Mouse (Mus musculus): Measurements from ENCODE around the gene Syngr1. TPM values are rescaled to one million over a fixed set of nuclear protein-coding genes. Genes with fewer than 3 reads are reported as not detected.

Gene Syngr1
- polyA plus RNA-seq, 1 experiment from 2014 or later, result 10.5 TPM

DNA sequence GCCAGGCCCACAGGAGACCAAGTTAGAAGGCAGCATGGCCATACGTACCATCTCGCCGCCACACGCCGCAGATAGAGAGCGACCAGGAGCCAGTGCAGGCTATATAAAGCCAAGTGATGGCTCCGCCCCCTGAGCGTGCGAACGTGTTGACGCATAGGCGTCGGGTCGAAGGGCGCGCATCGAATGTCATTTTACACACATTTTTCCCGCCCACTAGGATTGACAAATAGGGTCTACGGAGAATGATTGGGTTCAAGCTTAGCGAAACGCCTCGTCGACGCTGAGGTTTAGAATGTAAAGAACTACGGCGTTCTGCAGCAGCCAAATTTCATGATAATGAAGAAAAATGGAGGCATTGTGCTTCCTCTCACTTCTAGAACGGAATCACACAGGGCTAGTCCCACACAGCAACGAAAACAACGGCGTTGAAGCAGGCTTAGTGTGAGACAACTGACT lies 7.8 kb upstream of the Syngr1 start:
- peaks cover 43% of the 10 kb centered on the region for H3K36me3 ChIP-seq (replicated peaks)
- peak overlapping the region; percentile 93 for H3K27ac ChIP-seq
- DNase-seq (ENCODE audit: extremely low spot score, low spot score), result peak; percentile 98
- H3K27me3 ChIP-seq (ENCODE audit: poor library complexity, severe bottlenecking), result no peaks in the 10 kb centered on the region
- peaks cover 3% of the 10 kb centered on the region; the same call in 1 of the 2 replicates for H3K9me3 ChIP-seq
- peaks cover 28% of the 10 kb centered on the region for H3K4me1 ChIP-seq
- H3K4me3 ChIP-seq, result peak overlapping the region; percentile 71
- under 1% methylated on average over 30 of the region's 30 CpGs for WGBS

DNA sequence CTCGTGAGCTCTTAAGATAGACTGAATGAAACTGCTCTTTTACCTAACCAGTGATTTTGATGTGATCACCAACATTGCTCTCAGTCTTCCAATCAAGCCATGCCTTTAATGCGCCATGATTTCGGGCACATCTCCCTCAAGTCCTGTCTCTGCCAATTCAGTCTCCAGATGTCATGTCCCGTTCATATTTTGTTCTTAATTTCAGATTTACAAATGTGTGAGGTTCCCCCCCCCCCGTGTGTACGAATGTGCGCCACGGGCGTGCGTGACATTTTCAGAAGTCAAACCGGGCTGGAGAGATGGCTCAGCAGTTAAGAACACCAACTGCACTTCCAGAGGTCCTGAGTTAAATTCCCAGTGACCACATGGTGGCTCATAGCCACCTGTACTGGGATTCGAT lies 7.4 kb upstream of the Syngr1 start:
- Histone ChIP-seq H3K9me3 (peaks cover 3% of the 10 kb centered on the region; the same call in 1 of the 2 replicates), H3K27ac (peak overlapping the region; percentile 93), H3K4me3 (peak overlapping the region; percentile 71), H3K4me1 (peaks cover 28% of the 10 kb centered on the region), H3K36me3 (replicated peaks) (peaks cover 39% of the 10 kb centered on the region), H3K27me3 (ENCODE audit: poor library complexity, severe bottlenecking) (no peaks in the 10 kb centered on the region)
- DNase-seq (ENCODE audit: extremely low spot score, low spot score), result peak; percentile 60
- WGBS, result 2% methylated on average over 12 of the region's 12 CpGs

DNA sequence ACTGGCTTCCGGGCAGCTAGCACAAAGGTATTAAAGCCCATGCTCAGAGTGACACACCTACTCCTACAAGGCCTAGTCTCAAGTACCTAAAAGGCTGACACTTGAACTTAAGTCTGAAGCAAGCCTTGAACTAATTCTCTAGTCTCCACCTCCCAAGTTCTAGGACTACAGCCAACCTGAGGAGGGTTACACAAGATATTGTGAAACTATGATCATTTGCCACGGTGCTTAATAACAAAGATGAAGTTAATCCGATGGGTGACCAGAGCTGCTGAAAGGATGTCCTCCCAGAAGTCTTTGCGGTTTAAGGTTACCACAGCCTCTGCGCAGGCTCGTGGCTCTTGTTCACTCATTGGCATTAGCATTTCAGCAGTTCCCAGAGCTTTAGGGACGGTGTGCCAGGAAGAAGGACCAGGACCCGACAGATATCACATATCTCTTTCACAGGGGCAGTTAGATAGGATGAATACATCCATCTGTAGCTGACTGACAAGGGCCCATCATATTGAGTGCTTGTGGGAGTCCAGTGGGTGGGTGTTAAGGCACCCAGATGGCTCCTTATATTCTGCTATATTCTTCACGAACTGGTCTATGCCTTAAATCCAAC lies 3.6 kb upstream of the Syngr1 start:
- Histone ChIP-seq H3K9me3 (peaks cover 3% of the 10 kb centered on the region; the same call in 1 of the 2 replicates), H3K27ac (no peak overlapping the region), H3K4me3 (no peak overlapping the region), H3K4me1 (peaks cover 24% of the 10 kb centered on the region), H3K27me3 (ENCODE audit: poor library complexity, severe bottlenecking) (peaks cover 34% of the 10 kb centered on the region), H3K36me3 (replicated peaks) (peaks cover under 1% of the 10 kb centered on the region)
- no peak for DNase-seq (ENCODE audit: extremely low spot score, low spot score)
- 87% methylated on average over 9 of the region's 9 CpGs for WGBS

DNA sequence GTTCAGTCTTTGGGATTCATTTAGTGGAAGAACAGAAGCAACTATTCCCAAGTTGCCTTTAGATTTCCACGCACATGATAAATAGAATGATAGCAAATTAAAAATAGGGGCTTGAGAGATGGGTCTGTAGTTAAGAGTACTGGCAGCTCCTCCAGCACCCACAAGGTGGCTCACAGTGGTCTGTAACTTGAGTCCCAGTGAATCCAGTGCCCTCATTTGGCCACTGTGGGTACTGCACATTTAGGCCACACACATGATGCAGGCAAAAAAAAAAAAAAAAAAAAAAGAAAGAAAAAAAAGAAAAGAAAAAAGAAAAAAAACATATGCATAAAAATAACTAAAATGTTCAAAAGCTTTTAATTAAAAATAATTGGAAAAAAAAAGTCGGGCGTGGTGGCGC lies 2.5 kb upstream of the Syngr1 start:
- peaks cover 45% of the 10 kb centered on the region for H3K27me3 ChIP-seq (ENCODE audit: poor library complexity, severe bottlenecking)

DNA sequence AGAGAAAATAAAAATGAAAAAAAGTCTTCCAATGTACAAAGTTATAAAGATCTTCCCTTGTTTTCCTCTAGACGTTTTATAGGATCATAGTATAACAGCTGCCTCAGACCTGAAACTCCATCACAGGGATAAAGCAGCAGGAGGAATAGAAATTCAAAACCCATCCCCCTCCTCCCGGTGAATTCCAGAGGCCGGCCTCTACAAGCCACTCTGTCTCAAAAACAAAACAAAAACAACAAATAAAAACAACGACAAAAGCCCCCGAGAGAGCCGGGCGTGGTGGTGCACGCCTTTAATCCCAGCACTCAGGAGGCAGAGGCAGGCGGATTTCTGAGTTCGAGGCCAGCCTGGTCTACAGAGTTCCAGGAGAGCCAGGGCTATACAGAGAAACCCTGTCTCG lies 979 bp upstream of the Syngr1 start:
- no peak overlapping the region for H3K4me3 ChIP-seq
- no peaks in the 10 kb centered on the region for H3K36me3 ChIP-seq (replicated peaks)
- peaks cover 52% of the 10 kb centered on the region for H3K27me3 ChIP-seq (ENCODE audit: poor library complexity, severe bottlenecking)
- peaks cover 29% of the 10 kb centered on the region for H3K4me1 ChIP-seq
- DNase-seq (ENCODE audit: extremely low spot score, low spot score), result no peak
- WGBS, result 81% methylated on average over 11 of the region's 11 CpGs
- no peak overlapping the region for H3K27ac ChIP-seq
- peaks cover 3% of the 10 kb centered on the region; the same call in 1 of the 2 replicates for H3K9me3 ChIP-seq

More for the DNA sequence above, 2.5 kb upstream of the Syngr1 start:
- H3K9me3 ChIP-seq, result peaks cover 3% of the 10 kb centered on the region; the same call in 1 of the 2 replicates
- H3K4me3 ChIP-seq, result no peak overlapping the region
- 32% methylated on average over 4 of the region's 4 CpGs for WGBS
- H3K4me1 ChIP-seq, result peaks cover 29% of the 10 kb centered on the region
- no peak overlapping the region for H3K27ac ChIP-seq
- no peaks in the 10 kb centered on the region for H3K36me3 ChIP-seq (replicated peaks)
- DNase-seq (ENCODE audit: extremely low spot score, low spot score), result peak; percentile 83

DNA sequence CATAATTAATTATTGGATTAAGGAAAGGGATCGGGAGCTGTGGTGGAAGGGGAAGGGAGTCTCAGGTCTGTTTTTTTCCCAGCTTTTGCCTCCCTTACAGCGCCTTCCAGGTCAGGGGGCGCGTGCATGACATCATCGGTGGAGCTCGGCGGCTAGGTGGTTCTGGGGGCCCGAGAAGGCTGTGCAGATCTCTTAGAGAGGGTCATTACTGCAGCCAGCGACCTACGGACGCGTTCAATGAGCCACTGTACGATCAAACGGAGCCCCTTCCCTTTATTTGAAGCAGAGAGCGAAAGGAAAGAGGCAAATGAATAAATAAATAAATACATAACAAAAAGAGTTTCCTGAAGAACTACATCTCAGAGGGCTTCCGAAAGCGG lies 403 bp upstream of the Syngr1 start:
- no peaks in the 10 kb centered on the region for H3K36me3 ChIP-seq (replicated peaks)
- peaks cover 29% of the 10 kb centered on the region for H3K4me1 ChIP-seq
- peak; percentile 63 for DNase-seq (ENCODE audit: extremely low spot score, low spot score)
- peaks cover 56% of the 10 kb centered on the region for H3K27me3 ChIP-seq (ENCODE audit: poor library complexity, severe bottlenecking)
- 2% methylated on average over 17 of the region's 17 CpGs for WGBS
- H3K27ac ChIP-seq, result peak overlapping the region; percentile 76
- peaks cover 3% of the 10 kb centered on the region; the same call in 1 of the 2 replicates for H3K9me3 ChIP-seq
- peak overlapping the region; percentile 77 for H3K4me3 ChIP-seq

DNA sequence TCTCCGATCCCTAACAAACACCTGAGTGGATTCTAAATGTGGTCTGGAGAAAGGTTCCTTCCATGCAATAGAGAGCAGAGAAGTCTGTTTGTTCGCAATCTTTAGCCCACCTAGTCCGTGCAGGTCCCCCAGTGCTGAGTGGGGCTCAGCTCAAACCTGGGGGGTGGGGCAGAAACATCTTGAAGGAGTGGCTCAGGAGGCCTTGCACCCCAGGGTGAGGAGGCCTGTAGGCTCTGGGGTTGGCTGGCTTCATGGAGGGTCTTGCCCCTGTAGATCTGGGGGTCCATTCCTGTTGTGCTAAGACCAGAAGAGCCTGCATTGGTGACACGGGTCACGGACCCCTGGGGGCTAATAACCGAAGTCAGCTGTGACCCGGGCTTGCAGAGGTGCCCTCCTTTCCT lies 907 bp downstream of the Syngr1 start:
- no peak for DNase-seq (ENCODE audit: extremely low spot score, low spot score)
- no peak overlapping the region for H3K27ac ChIP-seq
- peaks cover 70% of the 10 kb centered on the region for H3K27me3 ChIP-seq (ENCODE audit: poor library complexity, severe bottlenecking)
- H3K36me3 ChIP-seq (replicated peaks), result no peaks in the 10 kb centered on the region
- WGBS, result 19% methylated on average over 7 of the region's 7 CpGs
- no peaks in the 10 kb centered on the region for H3K9me3 ChIP-seq
- peaks cover 37% of the 10 kb centered on the region for H3K4me1 ChIP-seq
- peak overlapping the region; percentile 77 for H3K4me3 ChIP-seq

DNA sequence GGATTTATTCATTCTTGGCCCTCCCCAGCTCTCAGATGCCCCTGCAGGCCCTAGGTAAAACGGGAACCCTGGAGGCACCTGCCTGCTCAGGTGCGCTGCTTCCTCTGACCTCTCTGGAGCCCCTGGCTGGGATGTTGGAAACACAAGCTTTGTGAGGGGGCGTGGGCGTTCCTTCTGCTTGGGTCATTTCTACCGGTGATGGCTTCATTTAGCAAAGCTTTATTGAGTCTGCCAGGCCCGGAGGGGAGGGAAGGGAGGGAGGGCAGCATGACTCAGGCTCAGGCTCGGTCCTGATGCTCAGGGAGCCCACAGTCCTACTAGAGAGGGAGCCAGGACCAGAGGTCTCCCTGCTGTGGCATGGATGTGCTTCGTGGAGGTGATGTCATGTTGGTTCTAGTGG lies 1.5 kb downstream of the Syngr1 start:
- H3K36me3 ChIP-seq (replicated peaks), result no peaks in the 10 kb centered on the region

DNA sequence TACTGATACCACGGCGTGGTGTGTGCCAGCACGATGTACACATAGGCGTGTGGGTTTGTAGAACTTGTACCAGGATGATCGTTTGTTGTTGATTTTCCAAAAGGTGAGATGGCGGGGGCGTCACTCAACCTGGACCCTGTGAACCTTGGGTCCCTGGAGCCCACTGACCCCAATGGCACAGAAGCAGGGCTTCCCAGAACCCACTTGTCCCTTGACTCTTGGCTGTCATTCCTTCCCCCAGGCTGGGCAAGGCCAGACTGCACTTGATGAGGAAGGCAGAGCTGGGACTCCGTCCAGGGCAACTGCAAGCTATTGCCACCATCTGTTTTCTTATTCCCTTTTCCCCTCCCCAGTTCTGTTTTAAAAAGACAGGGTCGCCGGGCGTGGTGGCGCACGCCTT lies 3.1 kb downstream of the Syngr1 start:
- WGBS, result 95% methylated on average over 13 of the region's 13 CpGs
- H3K4me1 ChIP-seq, result peaks cover 59% of the 10 kb centered on the region
- no peaks in the 10 kb centered on the region for H3K36me3 ChIP-seq (replicated peaks)
- no peak for DNase-seq (ENCODE audit: extremely low spot score, low spot score)
- no peak overlapping the region for H3K27ac ChIP-seq
- H3K4me3 ChIP-seq, result no peak overlapping the region
- H3K27me3 ChIP-seq (ENCODE audit: poor library complexity, severe bottlenecking), result peaks cover 90% of the 10 kb centered on the region
- H3K9me3 ChIP-seq, result no peaks in the 10 kb centered on the region

More for the DNA sequence above, 1.5 kb downstream of the Syngr1 start:
- peaks cover 43% of the 10 kb centered on the region for H3K4me1 ChIP-seq
- peaks cover 75% of the 10 kb centered on the region for H3K27me3 ChIP-seq (ENCODE audit: poor library complexity, severe bottlenecking)
- no peak for DNase-seq (ENCODE audit: extremely low spot score, low spot score)
- WGBS, result 12% methylated on average over 8 of the region's 8 CpGs
- H3K27ac ChIP-seq, result no peak overlapping the region
- H3K9me3 ChIP-seq, result no peaks in the 10 kb centered on the region
- peak overlapping the region; percentile 77; the same call in 1 of the 2 replicates for H3K4me3 ChIP-seq

DNA sequence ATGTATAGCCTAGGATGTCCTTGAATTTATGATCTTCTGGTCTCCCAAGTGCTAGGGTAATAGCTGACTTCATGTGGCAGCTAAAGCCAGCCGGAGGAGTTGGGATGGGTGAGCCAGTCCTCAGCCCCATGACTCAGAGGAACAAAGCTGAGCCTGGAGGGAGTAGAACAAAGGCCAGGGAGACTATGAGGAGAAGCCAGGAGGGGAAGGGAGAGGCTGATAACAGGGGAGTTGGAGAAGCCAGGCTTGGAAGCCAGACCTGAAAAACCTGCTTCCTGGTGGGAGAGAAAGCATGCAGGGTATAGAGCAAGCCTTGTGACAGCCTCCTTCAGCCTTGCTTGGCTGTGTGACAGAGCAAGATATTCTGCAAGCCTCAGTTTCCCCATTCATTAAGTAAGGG lies 4.5 kb downstream of the Syngr1 start:
- Histone ChIP-seq H3K27ac (no peak overlapping the region), H3K36me3 (replicated peaks) (no peaks in the 10 kb centered on the region), H3K27me3 (ENCODE audit: poor library complexity, severe bottlenecking) (peaks cover 82% of the 10 kb centered on the region), H3K4me1 (peaks cover 55% of the 10 kb centered on the region), H3K9me3 (no peaks in the 10 kb centered on the region), H3K4me3 (no peak overlapping the region)
- WGBS, result 74% methylated on average over 1 of the region's 1 CpGs
- no peak for DNase-seq (ENCODE audit: extremely low spot score, low spot score)

DNA sequence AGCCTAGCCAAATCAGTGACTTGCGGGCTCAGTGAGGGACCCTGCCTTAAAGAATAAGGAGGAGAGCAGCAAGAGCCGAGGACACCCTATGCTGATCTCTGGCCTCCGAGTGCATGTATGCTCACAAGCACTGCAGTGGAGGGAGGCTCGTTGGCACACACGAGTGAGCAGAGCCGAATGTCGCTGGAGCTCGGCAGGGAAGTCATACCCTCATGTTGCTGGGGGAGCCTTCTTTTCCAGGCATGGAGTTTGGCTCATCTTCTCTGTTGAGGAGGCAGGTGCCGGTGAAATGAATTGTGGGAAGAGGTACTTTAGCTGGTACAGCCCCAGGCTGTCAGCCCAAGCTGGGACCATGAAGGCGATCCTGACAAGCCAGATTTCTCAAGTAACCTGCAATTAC lies 5.3 kb downstream of the Syngr1 start:
- no peak for DNase-seq (ENCODE audit: extremely low spot score, low spot score)
- no peaks in the 10 kb centered on the region for H3K9me3 ChIP-seq
- H3K4me3 ChIP-seq, result no peak overlapping the region
- H3K4me1 ChIP-seq, result peaks cover 50% of the 10 kb centered on the region
- no peaks in the 10 kb centered on the region for H3K36me3 ChIP-seq (replicated peaks)
- H3K27me3 ChIP-seq (ENCODE audit: poor library complexity, severe bottlenecking), result peaks cover 74% of the 10 kb centered on the region
- no peak overlapping the region for H3K27ac ChIP-seq
- WGBS, result 73% methylated on average over 10 of the region's 10 CpGs

DNA sequence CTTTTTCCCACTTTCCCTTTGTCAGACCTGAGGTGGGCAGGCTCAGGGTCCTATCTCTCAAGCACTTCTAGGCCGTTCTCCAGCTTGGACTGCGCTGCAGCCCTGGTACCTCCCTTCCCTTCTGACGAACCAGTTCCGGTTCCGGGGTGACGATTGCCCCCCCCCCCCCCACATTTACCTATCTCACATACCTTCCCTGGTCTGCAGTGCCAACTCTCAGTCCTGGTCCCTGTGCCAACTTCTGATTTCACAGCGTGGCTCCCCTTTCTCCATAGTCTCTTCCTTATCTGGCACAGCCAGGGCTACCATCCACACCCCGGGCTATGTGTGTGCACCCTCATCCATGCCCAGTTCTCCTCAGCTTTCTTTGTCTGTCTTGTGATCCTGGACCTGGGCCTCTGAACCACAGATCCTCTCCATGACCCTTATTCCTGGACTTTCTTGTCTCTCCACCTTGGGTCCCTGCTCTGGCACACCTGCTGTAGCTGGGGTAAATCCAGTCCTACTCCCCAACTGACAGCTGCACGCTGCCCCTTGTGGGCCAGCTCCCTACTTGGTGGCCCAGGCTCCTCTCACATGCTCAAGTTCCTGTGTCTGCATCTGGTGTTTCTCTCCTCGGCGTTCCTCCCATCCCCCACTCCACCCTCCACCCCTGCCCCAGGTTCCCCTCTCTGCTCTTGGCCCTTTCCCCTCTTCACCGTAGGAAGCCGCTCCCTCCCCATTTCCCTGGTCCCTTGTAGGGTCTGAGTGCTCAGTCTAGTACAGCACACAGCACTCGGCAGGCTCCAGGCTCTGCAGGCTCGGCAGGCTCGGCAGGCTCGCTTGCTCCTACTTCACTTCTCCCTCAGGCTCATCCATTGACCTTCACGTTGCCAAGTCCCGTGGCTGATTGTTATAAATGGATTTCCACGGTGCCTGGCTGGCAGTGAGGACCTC lies 6.1 kb downstream of the Syngr1 start:
- Histone ChIP-seq H3K9me3 (no peaks in the 10 kb centered on the region), H3K27ac (peak overlapping the region; percentile 69), H3K36me3 (replicated peaks) (no peaks in the 10 kb centered on the region), H3K27me3 (ENCODE audit: poor library complexity, severe bottlenecking) (peaks cover 65% of the 10 kb centered on the region), H3K4me3 (peak overlapping the region; percentile 28; the same call in 1 of the 2 replicates), H3K4me1 (peaks cover 43% of the 10 kb centered on the region)
- peak; percentile 51 for DNase-seq (ENCODE audit: extremely low spot score, low spot score)
- WGBS, result 25% methylated on average over 20 of the region's 20 CpGs

Data from forebrain, embryonic 10.5 days (tissue).